ENCODE assay signal across 8 mouse cellular contexts in the genomic region with DNA sequence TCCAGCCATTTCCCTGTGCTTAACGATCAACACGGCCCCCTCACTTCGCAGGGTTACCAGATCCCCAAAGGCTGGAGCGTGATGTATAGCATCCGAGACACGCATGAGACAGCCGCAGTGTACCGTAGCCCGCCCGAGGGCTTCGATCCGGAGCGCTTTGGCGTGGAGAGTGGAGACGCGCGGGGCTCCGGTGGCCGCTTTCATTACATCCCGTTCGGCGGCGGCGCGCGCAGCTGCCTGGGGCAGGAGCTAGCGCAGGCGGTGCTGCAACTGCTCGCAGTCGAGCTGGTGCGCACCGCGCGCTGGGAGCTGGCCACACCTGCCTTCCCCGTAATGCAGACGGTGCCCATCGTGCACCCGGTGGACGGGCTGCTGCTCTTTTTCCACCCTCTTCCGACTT. TPM values are rescaled to one million over a fixed set of nuclear protein-coding genes. Genes with fewer than 3 reads are reported as not detected.
A peak's percentile ranks its signal among the peaks of the same experiment; 100 is the strongest.
DNase-seq lines count a peak whose midpoint lies in the region; ATAC-seq lines count a peak whose summit lies in the region.

No protein-coding gene starts in this region.

- peaks cover 100% of the 10 kb centered on the region for H3K27me3 ChIP-seq in lung, embryonic 16.5 days (ENCODE audit: control insufficient read depth, insufficient read depth, low read depth, low read length)

- whole genome bisulfite sequencing in lung, embryonic 16.5 days: under 1% methylated on average over 40 of the region's 40 CpGs

- ATAC-seq in lung, embryonic 16.5 days (ENCODE audit: low read depth): no peak
- ATAC-seq in megakaryocyte progenitor cell, adult 5-6 weeks (replicated peaks; ENCODE audit: poor library complexity): peak; percentile 61

- no peaks in the 10 kb centered on the region for H3K36me3 ChIP-seq in lung, embryonic 16.5 days (ENCODE audit: control insufficient read depth, insufficient read depth, low read length)

- no peak overlapping the region for H3K27ac ChIP-seq in lung, embryonic 16.5 days (ENCODE audit: low read length)

- no peak overlapping the region for H3K9ac ChIP-seq in lung, embryonic 16.5 days (ENCODE audit: low read length)

- no peaks in the 10 kb centered on the region for H3K9me3 ChIP-seq in lung, embryonic 16.5 days (ENCODE audit: control insufficient read depth, low read length)

- peak; percentile 37 for DNase-seq in adrenal gland, adult 2 months
- DNase-seq in adrenal gland, adult 8-10 months: no peak
- no peak for DNase-seq in lung, adult 18-20 months
- DNase-seq in heart, postnatal 4 days: peak; percentile 41
- no peak for DNase-seq in ovary, postnatal 14 days (ENCODE audit: low spot score)
- no peak for DNase-seq in cerebellum, adult 18-20 months

- peak overlapping the region; percentile 47 for H3K4me3 ChIP-seq in lung, embryonic 16.5 days (ENCODE audit: low read length)

- peak overlapping the region; percentile 63 for H3K4me2 ChIP-seq in lung, embryonic 16.5 days (ENCODE audit: low read depth, low read length)

- H3K4me1 ChIP-seq in lung, embryonic 16.5 days (replicated peaks; ENCODE audit: control insufficient read depth, insufficient read depth, low read length): peaks cover 13% of the 10 kb centered on the region; the same call in 1 of the 2 replicates

RNA-seq across cellular contexts. Expression of a gene that starts 4.7 kb away (rescaled TPM):
- under 1 TPM in 1 of 2 experiments, not detected in 1; 0.14 TPM for total RNA-seq in adrenal gland, adult 2 months (2021)
- not detected in 2 replicates for polyA plus RNA-seq in adrenal gland, adult 2 months (2012; rRNA removed)
- not detected for total RNA-seq in adrenal gland, adult 8-10 months (2022)
- polyA plus RNA-seq in lung, embryonic 16.5 days (2015; fragmentation: Nextera tagmentation; extraction: Ambion mirVana): 0.23 and 0.35 TPM in 2 replicates
- total RNA-seq in heart, postnatal 4 days (2021): under 1 TPM; 0.38 to 0.88 TPM
- total RNA-seq in megakaryocyte progenitor cell, adult 5-6 weeks (2015): 0.22 TPM in 1 of 2 replicates, not detected in the other
- total RNA-seq in megakaryocyte progenitor cell, adult 5-6 weeks (2017): not detected in 2 replicates

RNA-seq across cellular contexts. Expression of a gene that starts 7.5 kb away (rescaled TPM):
- not detected for total RNA-seq in adrenal gland, adult 2 months (2021)
- polyA plus RNA-seq in adrenal gland, adult 2 months (2012; rRNA removed): not detected in 2 replicates
- total RNA-seq in adrenal gland, adult 8-10 months (2022): under 1 TPM in 2 of 4 experiments, not detected in 2; 0.23 to 0.32 TPM
- not detected in 2 replicates for polyA plus RNA-seq in lung, embryonic 16.5 days (2015; fragmentation: Nextera tagmentation; extraction: Ambion mirVana)
- not detected for total RNA-seq in heart, postnatal 4 days (2021)
- total RNA-seq in megakaryocyte progenitor cell, adult 5-6 weeks (2015): not detected in 2 replicates
- total RNA-seq in megakaryocyte progenitor cell, adult 5-6 weeks (2017): not detected in 2 replicates

Comparison
In these comparisons a context has a peak if more than half of its experiments do, and no peak if none do; other contexts are left out.
1. DNase-seq: peak in adrenal gland, adult 2 months (single experiment) and heart, postnatal 4 days (single experiment); none in adrenal gland, adult 8-10 months (single experiment), lung, adult 18-20 months (0 of 2), ovary, postnatal 14 days (single experiment) and cerebellum, adult 18-20 months (0 of 2).